Mouse (Mus musculus) ES-Bruce4 (cell line): ENCODE results near the gene Optc. TPM values are rescaled to one million over a fixed set of nuclear protein-coding genes. Genes with fewer than 3 reads are reported as not detected.

Source experiments
- H3K27ac ChIP-seq: 2 replicates; pipeline ENCODE4 v1.5.1; 2012; ENCODE audit warnings: low read length, inconsistent platforms; ENCODE audit not compliant: insufficient read depth
- H3K27me3 ChIP-seq: 2 replicates; pipeline ENCODE4 v1.6.1; 2012; ENCODE audit warnings: mild to moderate bottlenecking, low read length, inconsistent platforms; ENCODE audit not compliant: control insufficient read depth, poor library complexity, insufficient read depth, severe bottlenecking
- H3K36me3 ChIP-seq: 2 replicates; pipeline ENCODE4 v1.6.1; 2012; ENCODE audit warnings: inconsistent platforms, mild to moderate bottlenecking, low read length, moderate library complexity; ENCODE audit not compliant: control insufficient read depth, poor library complexity, insufficient read depth, severe bottlenecking
- H3K4me1 ChIP-seq: one replicate; pipeline ENCODE4 v1.8.1; 2011; ENCODE audit warnings: low read length; ENCODE audit not compliant: control insufficient read depth, insufficient read depth
- H3K4me3 ChIP-seq: 2 replicates; pipeline ENCODE4 v1.5.1; 2011; ENCODE audit warnings: low read depth, mild to moderate bottlenecking, low read length
- H3K9ac ChIP-seq: 2 replicates; pipeline ENCODE4 v1.6.1; 2012; ENCODE audit warnings: low read depth, mild to moderate bottlenecking, inconsistent platforms; ENCODE audit not compliant: poor library complexity, severe bottlenecking
- H3K9me3 ChIP-seq: replicated peaks from 2 replicates; pipeline ENCODE4 v1.6.1; 2012; ENCODE audit warnings: mild to moderate bottlenecking, low read length, inconsistent platforms; ENCODE audit not compliant: control insufficient read depth, poor library complexity, insufficient read depth, severe bottlenecking
- CTCF ChIP-seq: IDR thresholded peaks from one replicate; pipeline ENCODE4 v1.8.1; 2011; ENCODE audit warnings: low read depth, low read length
- EP300 ChIP-seq: IDR thresholded peaks from 2 replicates; pipeline ENCODE4 v1.6.1; 2011; ENCODE audit warnings: low read depth, low read length; ENCODE audit not compliant: insufficient read depth
- POLR2A ChIP-seq: IDR thresholded peaks from one replicate; pipeline ENCODE4 v1.8.1; 2011; ENCODE audit warnings: low read length; ENCODE audit not compliant: insufficient read depth
- polyA plus RNA-seq: library from polyadenylated mRNA; stranded (reverse); fragments of >200 nt; gene quantifications from 2 replicates; pipeline ENCODE4 v1.2.4, GENCODE M21; 2011; ENCODE audit warnings: low read depth; ENCODE audit not compliant: missing spikeins, insufficient read depth, insufficient read length

Gene Optc
- polyA plus RNA-seq, 1 experiment, result not detected

GRCm38 (mm10) chr1:133857171-133857570, 50.6 kb downstream of the Optc start:
- Histone ChIP-seq H3K4me1 (peaks cover 3% of the 10 kb centered on the region), H3K9me3 (no peaks in the 10 kb centered on the region), H3K36me3 (no peaks in the 10 kb centered on the region), H3K27me3 (no peaks in the 10 kb centered on the region), H3K4me3 (no peak overlapping the region), H3K27ac (no peak overlapping the region), H3K9ac (no peak overlapping the region)
- TF ChIP-seq POLR2A (no peak), CTCF (no peak), EP300 (no peak)

GRCm38 (mm10) chr1:133856655-133857054, 51.1 kb downstream of the Optc start:
- H3K4me3 ChIP-seq, result no peak overlapping the region
- no peaks in the 10 kb centered on the region for H3K27me3 ChIP-seq

GRCm38 (mm10) chr1:133856133-133856541, 51.7 kb downstream of the Optc start:
- Histone ChIP-seq H3K27me3 (no peaks in the 10 kb centered on the region), H3K4me3 (no peak overlapping the region), H3K27ac (no peak overlapping the region), H3K4me1 (peaks cover 3% of the 10 kb centered on the region), H3K9me3 (no peaks in the 10 kb centered on the region), H3K9ac (no peak overlapping the region), H3K36me3 (no peaks in the 10 kb centered on the region)
- no peak for TF ChIP-seq EP300
- no peak for TF ChIP-seq CTCF
- TF ChIP-seq POLR2A, result no peak

More at GRCm38 (mm10) chr1:133856655-133857054, 51.1 kb downstream of the Optc start:
- Histone ChIP-seq H3K4me1 (peaks cover 3% of the 10 kb centered on the region), H3K27ac (no peak overlapping the region), H3K36me3 (no peaks in the 10 kb centered on the region), H3K9ac (no peak overlapping the region), H3K9me3 (no peaks in the 10 kb centered on the region)
- no peak for TF ChIP-seq POLR2A
- TF ChIP-seq CTCF, result no peak
- TF ChIP-seq EP300, result no peak

GRCm38 (mm10) chr1:133855274-133856017, 52.4 kb downstream of the Optc start:
- TF ChIP-seq CTCF (no peak), POLR2A (no peak), EP300 (no peak)
- Histone ChIP-seq H3K9ac (no peak overlapping the region), H3K9me3 (no peaks in the 10 kb centered on the region), H3K4me3 (no peak overlapping the region), H3K27me3 (no peaks in the 10 kb centered on the region), H3K36me3 (no peaks in the 10 kb centered on the region), H3K4me1 (peaks cover 3% of the 10 kb centered on the region), H3K27ac (no peak overlapping the region)

GRCm38 (mm10) chr1:133854421-133855273, 53.2 kb downstream of the Optc start:
- no peaks in the 10 kb centered on the region for H3K36me3 ChIP-seq
- H3K9me3 ChIP-seq, result no peaks in the 10 kb centered on the region
- peaks cover 3% of the 10 kb centered on the region for H3K4me1 ChIP-seq
- TF ChIP-seq POLR2A (no peak), EP300 (no peak), CTCF (no peak)
- H3K27me3 ChIP-seq, result no peaks in the 10 kb centered on the region
- H3K27ac ChIP-seq, result no peak overlapping the region
- H3K4me3 ChIP-seq, result no peak overlapping the region
- no peak overlapping the region for H3K9ac ChIP-seq

Other genes starting within 250 kb of the Optc start
- gene Zbed6, start 247.1 kb downstream of the Optc start, polyA plus RNA-seq, result 36.9 and 38.4 TPM in 2 replicates
- gene Gm38394, start 246.7 kb downstream of the Optc start, polyA plus RNA-seq, result 79.1 and 81.1 TPM in 2 replicates
- gene Lax1, start 217.9 kb downstream of the Optc start, polyA plus RNA-seq, result 1.4 and 1.5 TPM in 2 replicates
- 16.1 and 19.4 TPM in 2 replicates for gene Atp2b4, start 107.0 kb downstream of the Optc start, polyA plus RNA-seq
- gene Prelp, start 13.4 kb upstream of the Optc start, polyA plus RNA-seq, result 0.37 TPM in 1 of 2 replicates, not detected in the other
- not detected in 2 replicates for gene Fmod, start 129.3 kb upstream of the Optc start, polyA plus RNA-seq
- gene Btg2, start 171.1 kb upstream of the Optc start, polyA plus RNA-seq, result 109 and 112 TPM in 2 replicates
- not detected in 2 replicates for gene Chit1, start 203.2 kb upstream of the Optc start, polyA plus RNA-seq